Mouse (Mus musculus) lung, embryonic 14.5 days (tissue): ENCODE measurements around the gene Ext2. TPM values are rescaled to one million over a fixed set of nuclear protein-coding genes. Genes with fewer than 3 reads are reported as not detected.

Experiments
- ATAC-seq: fragments of 200-750 bp; cut with Nextera tagmentation; 2 replicates; pipeline ENCODE4 v1.8.0; 2017; ENCODE audit warnings: mild to moderate bottlenecking, moderate TSS enrichment, moderate library complexity; ENCODE audit not compliant: insufficient read depth
- DNase-seq: peaks from one replicate; pipeline ENCODE4 v3.0.0-alpha.2; 2015
- H3K27ac ChIP-seq: fragments of 300-500 bp; sonication (generic); 2 replicates; pipeline ENCODE4 v1.5.1; 2014; ENCODE audit warnings: low read depth, mild to moderate bottlenecking, moderate library complexity
- H3K27me3 ChIP-seq: fragments of 300-500 bp; sonication (generic); 2 replicates; pipeline ENCODE4 v1.6.1; 2014; ENCODE audit warnings: low read length, control low read depth; ENCODE audit not compliant: insufficient read depth
- H3K36me3 ChIP-seq: fragments of 300-500 bp; sonication (generic); 2 replicates; pipeline ENCODE4 v1.6.1; 2014; ENCODE audit warnings: control low read depth; ENCODE audit not compliant: insufficient read depth
- H3K4me1 ChIP-seq: fragments of 300-500 bp; sonication (generic); 2 replicates; pipeline ENCODE4 v1.6.1; 2014; ENCODE audit warnings: antibody characterized with exemption, control low read depth; ENCODE audit not compliant: insufficient read depth
- H3K4me2 ChIP-seq: fragments of 300-500 bp; sonication (generic); 2 replicates; pipeline ENCODE4 v1.6.1; 2014; ENCODE audit warnings: mild to moderate bottlenecking
- H3K4me3 ChIP-seq: fragments of 300-500 bp; sonication (generic); 2 replicates; pipeline ENCODE4 v1.5.1; 2014; ENCODE audit warnings: low read depth, low read length
- H3K9ac ChIP-seq: fragments of 300-500 bp; sonication (generic); 2 replicates; pipeline ENCODE4 v1.6.1; 2014
- H3K9me3 ChIP-seq: fragments of 300-500 bp; sonication (generic); 2 replicates; pipeline ENCODE4 v1.6.1; 2016; ENCODE audit warnings: low read depth, low read length, control low read depth
- CTCF ChIP-seq: IDR thresholded peaks from 2 replicates; pipeline ENCODE4 v1.5.1; 2016; ENCODE audit warnings: antibody characterized with exemption, low read depth
- WGBS: fragments of 180-500 bp; shearing (Covaris S2); extraction: QIAGEN DNeasy Blood & Tissue Kit; methylation state at CpG from one replicate; pipeline ENCODE4 v1.1.7; 2014; 5-methylcytosine and 5-hydroxymethylcytosine counted together
- polyA plus RNA-seq: library from polyadenylated mRNA; unstranded; fragments of >200 nt; fragmentation: Nextera tagmentation; extraction: Ambion mirVana; gene quantifications from 2 replicates; pipeline ENCODE4 v1.2.1, GENCODE M21; 2014

Ext2 gene
- polyA plus RNA-seq, 1 experiment from 2014 or later = 138 TPM

DNA sequence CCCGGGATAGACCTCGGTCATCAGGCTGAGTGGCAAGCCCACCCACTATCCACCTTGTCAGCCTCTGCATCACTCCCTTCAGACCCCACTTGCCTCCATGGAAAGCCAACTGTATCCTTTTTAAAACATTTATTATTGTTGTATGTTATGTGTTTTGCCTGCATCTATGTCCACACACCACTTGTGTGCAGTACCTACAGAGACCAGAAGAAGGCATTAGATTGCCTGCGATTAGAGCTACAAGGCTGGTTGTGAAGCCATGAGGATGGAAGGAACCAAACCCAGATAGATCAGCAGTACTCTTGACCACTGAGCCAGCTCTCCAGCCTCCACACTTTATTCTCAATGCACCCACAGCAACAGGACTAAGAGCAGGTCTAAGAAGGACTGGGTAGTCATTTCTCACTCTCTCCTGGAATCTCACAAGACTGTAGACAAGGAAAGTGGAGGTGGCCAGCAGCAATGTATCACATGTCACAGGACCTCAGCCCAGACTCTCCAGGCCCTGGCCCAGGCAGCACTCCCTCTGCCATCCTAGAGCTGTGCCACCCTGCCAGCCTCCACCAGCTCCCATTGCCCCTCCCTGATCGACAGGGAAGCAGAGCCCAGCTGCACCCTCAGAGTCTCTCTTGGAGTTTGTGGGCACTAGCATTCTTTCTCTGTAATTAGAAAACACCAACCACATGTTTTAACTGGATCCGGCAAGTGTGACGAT, 15.7 kb downstream of the Ext2 start:
- Histone ChIP-seq H3K4me1 (no peaks in the 10 kb centered on the region), H3K9ac (no peak overlapping the region), H3K27ac (no peak overlapping the region), H3K4me2 (no peak overlapping the region), H3K36me3 (peaks cover 83% of the 10 kb centered on the region), H3K9me3 (no peaks in the 10 kb centered on the region), H3K27me3 (no peaks in the 10 kb centered on the region), H3K4me3 (no peak overlapping the region)
- DNase-seq = no peak
- no peak for ATAC-seq
- peak; percentile 43 for TF ChIP-seq CTCF
- WGBS = 92% methylated on average over 6 of the region's 6 CpGs

DNA sequence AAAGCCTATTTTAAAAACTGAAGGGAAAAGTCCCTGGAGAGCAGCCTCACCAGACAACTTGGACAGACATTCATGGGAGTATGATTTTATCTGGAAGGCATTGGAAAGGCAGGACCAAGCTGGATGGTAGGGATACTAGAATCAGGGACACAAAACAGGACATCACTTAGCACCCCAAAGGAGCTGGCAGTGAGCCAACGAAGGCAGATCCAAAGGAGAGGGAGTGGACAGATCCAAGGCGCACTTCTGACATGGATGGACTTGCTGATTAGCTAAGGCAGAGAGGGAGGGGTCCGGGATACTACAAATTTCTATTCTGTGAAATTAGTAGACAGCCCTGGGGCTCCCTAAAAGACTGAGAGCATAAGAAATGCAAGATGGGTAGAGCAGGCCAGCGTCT, 16.8 kb downstream of the Ext2 start:
- 70% methylated on average over 4 of the region's 4 CpGs for WGBS
- H3K9me3 ChIP-seq = no peaks in the 10 kb centered on the region
- H3K4me1 ChIP-seq = no peaks in the 10 kb centered on the region
- TF ChIP-seq CTCF = no peak
- ATAC-seq (no peak), DNase-seq (peak; percentile 27)
- H3K27me3 ChIP-seq = no peaks in the 10 kb centered on the region
- no peak overlapping the region for H3K4me2 ChIP-seq
- H3K27ac ChIP-seq = no peak overlapping the region
- H3K9ac ChIP-seq = no peak overlapping the region
- H3K36me3 ChIP-seq = peaks cover 77% of the 10 kb centered on the region
- H3K4me3 ChIP-seq = no peak overlapping the region

DNA sequence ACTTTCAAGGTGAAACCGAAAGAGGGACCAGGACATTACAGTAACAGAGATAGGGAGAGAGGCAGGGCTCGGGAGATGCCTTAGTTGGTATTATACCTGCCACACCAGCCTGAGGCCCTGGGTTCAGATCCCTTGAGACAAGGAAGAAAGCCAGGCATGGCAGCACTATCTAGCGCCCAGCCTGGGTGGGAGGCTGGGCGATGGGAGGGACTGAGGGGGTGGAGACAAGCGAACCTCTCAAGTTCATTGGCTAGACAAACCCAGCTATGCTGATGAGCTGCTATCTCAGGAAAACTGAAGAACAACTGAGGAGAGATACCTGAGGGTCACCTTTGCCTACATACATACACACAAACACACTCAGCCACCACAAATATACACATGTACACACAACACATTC, 17.3 kb downstream of the Ext2 start:
- no peak overlapping the region for H3K4me2 ChIP-seq
- no peaks in the 10 kb centered on the region for H3K4me1 ChIP-seq
- DNase-seq (no peak), ATAC-seq (no peak)
- no peaks in the 10 kb centered on the region for H3K27me3 ChIP-seq
- no peaks in the 10 kb centered on the region for H3K9me3 ChIP-seq
- TF ChIP-seq CTCF = no peak
- H3K36me3 ChIP-seq = peaks cover 74% of the 10 kb centered on the region
- H3K9ac ChIP-seq = no peak overlapping the region
- no peak overlapping the region for H3K4me3 ChIP-seq
- no peak overlapping the region for H3K27ac ChIP-seq
- 76% methylated on average over 5 of the region's 5 CpGs for whole genome bisulfite sequencing

DNA sequence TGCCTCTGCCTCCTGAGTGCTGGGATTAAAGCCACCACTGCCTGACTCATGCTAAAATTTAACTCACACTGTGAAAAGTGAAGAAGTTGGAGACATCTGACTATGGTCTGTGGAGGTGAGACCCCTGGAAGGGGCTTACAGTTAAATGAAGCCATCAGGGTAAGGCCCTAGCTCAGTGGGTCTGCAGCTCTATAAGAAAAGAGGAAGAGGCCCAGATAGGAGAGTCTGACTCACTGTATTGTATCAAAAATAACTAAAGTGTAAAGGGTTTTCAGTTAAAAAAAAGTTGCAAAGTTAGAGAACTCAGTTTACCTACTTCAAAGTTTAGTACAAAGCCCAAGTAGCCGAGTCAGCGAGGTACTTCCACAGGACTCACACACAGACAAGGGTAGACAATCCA, 19.4 kb downstream of the Ext2 start:
- Histone ChIP-seq H3K9ac (no peak overlapping the region), H3K36me3 (peaks cover 68% of the 10 kb centered on the region), H3K9me3 (no peaks in the 10 kb centered on the region), H3K4me1 (no peaks in the 10 kb centered on the region), H3K4me2 (no peak overlapping the region), H3K27ac (no peak overlapping the region), H3K4me3 (no peak overlapping the region), H3K27me3 (no peaks in the 10 kb centered on the region)
- ATAC-seq (no peak), DNase-seq (no peak)
- TF ChIP-seq CTCF = no peak
- 93% methylated on average over 2 of the region's 2 CpGs for WGBS

DNA sequence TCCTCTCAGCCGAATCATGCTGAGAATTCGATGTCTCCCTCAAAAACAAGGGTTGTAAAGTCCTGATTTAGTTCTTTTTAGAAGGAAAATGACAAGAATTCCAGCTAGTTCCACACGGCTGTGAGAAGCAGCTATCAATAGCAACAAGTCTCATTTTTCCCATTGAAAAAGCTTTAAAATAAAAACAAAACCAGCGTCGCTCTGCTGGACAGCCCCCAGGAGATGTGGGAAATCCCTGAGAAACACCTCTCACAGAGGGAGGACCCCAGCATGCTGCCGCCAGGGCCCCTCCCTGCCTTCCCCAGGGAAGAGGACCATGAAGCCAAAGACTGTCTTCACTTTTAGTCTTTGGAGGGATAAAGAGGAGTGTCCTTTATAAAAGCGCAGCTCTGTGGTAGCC, 21.3 kb downstream of the Ext2 start:
- Histone ChIP-seq H3K9me3 (no peaks in the 10 kb centered on the region), H3K27me3 (no peaks in the 10 kb centered on the region), H3K27ac (no peak overlapping the region), H3K4me3 (no peak overlapping the region), H3K4me1 (no peaks in the 10 kb centered on the region), H3K4me2 (no peak overlapping the region), H3K36me3 (peaks cover 63% of the 10 kb centered on the region), H3K9ac (no peak overlapping the region)
- DNase-seq (no peak), ATAC-seq (no peak)
- WGBS = 77% methylated on average over 7 of the region's 7 CpGs
- TF ChIP-seq CTCF = no peak

DNA sequence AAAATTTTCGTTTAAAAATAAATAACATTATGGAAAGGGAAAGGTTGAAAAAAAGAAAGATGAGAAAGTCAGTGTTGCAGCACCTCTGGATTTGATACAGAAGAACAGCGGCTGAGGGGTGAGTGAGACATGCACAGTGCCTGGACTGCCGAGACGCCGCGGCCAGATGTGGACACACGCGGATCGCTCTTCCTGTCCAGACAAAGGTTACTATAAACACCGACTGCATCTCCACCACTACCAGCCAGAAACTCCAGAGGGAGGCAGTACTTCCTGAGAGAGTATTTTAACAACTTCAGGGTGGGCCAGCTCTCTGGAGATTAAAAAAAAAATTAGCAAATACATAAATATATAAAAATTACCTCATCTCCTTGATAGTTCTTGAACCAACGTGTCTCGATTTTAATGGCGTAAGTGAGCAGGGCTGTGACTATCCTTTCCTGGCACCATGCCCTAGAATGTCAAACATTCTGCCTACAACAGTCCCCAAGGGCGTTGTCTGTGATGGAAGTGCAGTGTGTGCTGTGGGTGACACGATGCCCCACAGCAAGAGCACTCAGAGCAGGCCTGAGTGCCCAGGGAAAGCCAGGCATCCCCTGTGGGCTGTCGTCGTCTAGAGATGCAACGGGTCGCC, 25.1 kb downstream of the Ext2 start:
- TF ChIP-seq CTCF = peak; percentile 43
- Histone ChIP-seq H3K4me2 (no peak overlapping the region), H3K4me1 (0 out of 2 replicates have a peak, but pooled peaks cover under 1% of the 10 kb centered on the region), H3K36me3 (peaks cover 59% of the 10 kb centered on the region), H3K27me3 (no peaks in the 10 kb centered on the region), H3K9me3 (no peaks in the 10 kb centered on the region), H3K27ac (peak overlapping the region; percentile 56; the same call in 1 of the 2 replicates), H3K4me3 (no peak overlapping the region), H3K9ac (no peak overlapping the region)
- WGBS = 40% methylated on average over 19 of the region's 19 CpGs
- peak; percentile 76 for DNase-seq
- ATAC-seq = peak; percentile 72

DNA sequence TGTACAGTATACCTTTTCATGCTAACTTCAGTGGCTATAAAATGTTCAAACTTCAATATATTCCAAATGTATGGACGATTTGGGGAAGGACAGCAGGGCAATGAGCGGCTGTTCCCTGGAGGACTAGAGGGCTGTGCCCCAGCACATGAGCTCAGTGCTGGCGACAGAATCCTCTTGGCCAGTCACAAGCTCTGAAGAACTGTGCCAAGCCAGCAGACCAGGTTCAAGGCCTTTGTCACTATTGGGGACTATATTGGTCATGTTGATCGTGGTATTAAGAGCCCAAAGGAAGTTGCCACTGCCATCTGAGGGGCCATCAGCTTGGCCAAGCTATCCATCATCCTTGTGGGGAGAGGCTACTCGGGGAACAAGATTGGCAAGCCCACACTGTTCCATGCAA, 28.0 kb downstream of the Ext2 start:
- H3K4me3 ChIP-seq = no peak overlapping the region
- no peak overlapping the region for H3K27ac ChIP-seq
- WGBS = 83% methylated on average over 5 of the region's 5 CpGs
- no peak for DNase-seq
- ATAC-seq = no peak
- peaks cover 48% of the 10 kb centered on the region for H3K36me3 ChIP-seq
- no peaks in the 10 kb centered on the region for H3K9me3 ChIP-seq
- no peak overlapping the region for H3K4me2 ChIP-seq
- H3K4me1 ChIP-seq = peaks cover 8% of the 10 kb centered on the region
- TF ChIP-seq CTCF = no peak
- H3K27me3 ChIP-seq = no peaks in the 10 kb centered on the region
- H3K9ac ChIP-seq = no peak overlapping the region
